Mouse (Mus musculus) stomach, embryonic 15.5 days (tissue): ENCODE results near the gene Gdpd3. TPM values are rescaled to one million over a fixed set of nuclear protein-coding genes. Genes with fewer than 3 reads are reported as not detected.
"Not testable (repeated sequence)": the region's sequence is repeated elsewhere in the genome, so short reads cannot be mapped to it uniquely, and the experiment has no call there.

Experiments
- ATAC-seq: fragments of 200-750 bp; cut with Nextera tagmentation; 2 replicates; pipeline ENCODE4 v1.8.0; 2017; ENCODE audit warnings: low read depth, moderate number of reproducible peaks, moderate TSS enrichment; ENCODE audit not compliant: insufficient read depth, low FRiP score
- H3K27ac ChIP-seq: fragments of 300-500 bp; sonication (generic); 2 replicates; pipeline ENCODE4 v1.5.1; 2015; ENCODE audit warnings: mild to moderate bottlenecking, inconsistent platforms
- H3K27me3 ChIP-seq: fragments of 300-500 bp; sonication (generic); replicated peaks from 2 replicates; pipeline ENCODE4 v1.6.1; 2015; ENCODE audit warnings: inconsistent platforms
- H3K36me3 ChIP-seq: fragments of 300-500 bp; sonication (generic); 2 replicates; pipeline ENCODE4 v1.6.1; 2015; ENCODE audit warnings: inconsistent platforms
- H3K4me1 ChIP-seq: fragments of 300-500 bp; sonication (generic); 2 replicates; pipeline ENCODE4 v1.6.1; 2015; ENCODE audit warnings: inconsistent platforms
- H3K4me2 ChIP-seq: fragments of 300-500 bp; sonication (generic); 2 replicates; pipeline ENCODE4 v1.6.1; 2015; ENCODE audit warnings: mild to moderate bottlenecking, inconsistent platforms
- H3K4me3 ChIP-seq: fragments of 300-500 bp; sonication (generic); replicated peaks from 2 replicates; pipeline ENCODE4 v1.5.1; 2015; ENCODE audit warnings: inconsistent platforms
- H3K9ac ChIP-seq: fragments of 300-500 bp; sonication (generic); 2 replicates; pipeline ENCODE4 v1.6.1; 2015; ENCODE audit warnings: inconsistent platforms
- H3K9me3 ChIP-seq: fragments of 300-500 bp; sonication (generic); 2 replicates; pipeline ENCODE4 v1.6.1; 2016; ENCODE audit warnings: inconsistent platforms
- WGBS: fragments of 180-500 bp; shearing (Covaris S2); methylation state at CpG from one replicate; pipeline ENCODE4 v1.1.7; 2015; 5-methylcytosine and 5-hydroxymethylcytosine counted together
- polyA plus RNA-seq: library from polyadenylated mRNA; unstranded; fragments of >200 nt; fragmentation: Nextera tagmentation; extraction: Ambion mirVana; gene quantifications from 2 replicates; pipeline ENCODE4 v1.2.1, GENCODE M21; 2015

The Gdpd3 gene
- polyA plus RNA-seq = 3.1 and 3.3 TPM in 2 replicates

DNA sequence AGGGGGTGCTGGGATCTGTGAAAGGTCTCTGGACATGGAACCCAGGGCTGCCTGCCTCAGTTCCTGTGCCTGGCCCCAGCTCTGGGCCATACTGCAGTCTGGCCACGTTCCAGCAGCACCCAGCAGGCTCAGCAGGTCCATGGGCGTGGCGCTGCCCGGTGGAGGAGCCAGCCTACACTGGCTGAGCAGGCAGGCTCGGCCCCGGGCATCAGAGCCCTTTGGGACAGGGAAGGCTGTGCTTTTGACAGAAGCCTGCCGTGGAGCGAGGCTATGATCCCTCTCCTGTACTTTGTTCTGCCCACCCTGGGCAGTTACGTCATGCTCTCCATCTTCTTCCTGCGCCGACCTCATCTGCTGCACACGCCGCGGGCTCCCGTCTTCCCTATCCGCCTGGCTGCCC, at the start of gene Gdpd3:
Gdpd3 (plus strand) TSS at position 134 of the 400 bp plus-strand sequence.
- WGBS = 89% methylated on average over 16 of the region's 16 CpGs
- no peak within 1 kb of the TSS for H3K4me2 ChIP-seq
- H3K27ac ChIP-seq = no peak within 1 kb of the TSS
- H3K27me3 ChIP-seq = no peaks in the 10 kb centered on the region
- H3K36me3 ChIP-seq = peaks cover 70% of the 10 kb centered on the region
- no peaks in the 10 kb centered on the region for H3K9me3 ChIP-seq
- H3K4me3 ChIP-seq = no peak within 1 kb of the TSS
- no peak within 1 kb of the TSS for H3K9ac ChIP-seq
- ATAC-seq = 0 out of 2 replicates have a peak, but pooled peaks have one; percentile 48
- H3K4me1 ChIP-seq = peaks cover 30% of the 10 kb centered on the region

DNA sequence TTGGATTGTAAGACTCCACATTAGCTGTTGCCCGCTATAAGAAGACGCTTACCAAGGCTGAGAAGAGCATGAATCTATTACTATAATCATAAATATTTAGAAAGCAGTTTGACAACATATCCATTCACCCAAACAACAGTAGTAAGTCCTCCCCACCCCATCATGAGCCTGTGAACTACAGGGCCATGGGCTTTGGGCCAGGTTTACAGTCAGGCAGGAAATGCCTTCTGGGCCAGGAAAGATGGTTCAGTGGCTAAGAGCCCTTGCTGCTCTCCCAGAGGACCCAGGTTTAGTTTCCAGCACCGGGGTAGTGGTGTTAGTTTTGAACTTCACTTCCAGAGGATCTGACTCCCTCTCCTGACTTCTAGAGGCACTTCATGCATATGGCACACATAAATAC, 48.6 kb upstream of the Gdpd3 start:
- Histone ChIP-seq H3K27me3 (no peaks in the 10 kb centered on the region), H3K4me2 (no peak overlapping the region), H3K36me3 (no peaks in the 10 kb centered on the region), H3K4me1 (no peaks in the 10 kb centered on the region), H3K4me3 (no peak overlapping the region), H3K27ac (no peak overlapping the region), H3K9ac (no peak overlapping the region), H3K9me3 (no peaks in the 10 kb centered on the region)
- 71% methylated on average over 3 of the region's 3 CpGs for WGBS
- no peak for ATAC-seq

DNA sequence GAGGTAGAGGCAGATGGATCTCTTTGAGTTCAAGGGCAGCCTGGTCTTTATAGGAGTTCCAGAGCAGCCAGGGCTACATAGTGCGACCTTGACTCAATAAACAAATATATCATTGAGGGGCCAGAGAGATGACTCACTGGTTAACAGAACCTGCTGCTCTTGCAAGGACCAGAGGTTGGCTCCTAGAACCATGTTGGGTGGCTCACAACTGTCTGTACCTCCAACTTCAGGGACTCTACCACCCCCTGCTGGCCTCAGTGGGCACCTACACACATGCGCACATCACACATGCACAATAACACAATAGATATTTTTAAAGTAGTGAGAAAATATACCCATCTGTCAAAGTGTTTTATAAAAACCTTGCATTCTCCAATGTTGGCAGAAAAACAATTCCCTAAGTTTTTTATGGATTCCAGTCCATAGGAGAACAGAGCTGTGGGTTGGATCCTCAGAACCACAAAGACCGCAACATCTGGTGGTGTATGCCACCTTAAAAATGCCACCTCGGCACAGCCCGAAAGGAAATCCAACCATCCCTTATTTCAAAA, 47.3 kb upstream of the Gdpd3 start:
- Histone ChIP-seq H3K4me3 (no peak overlapping the region), H3K9ac (no peak overlapping the region), H3K4me1 (no peaks in the 10 kb centered on the region), H3K27me3 (no peaks in the 10 kb centered on the region), H3K27ac (no peak overlapping the region), H3K9me3 (no peaks in the 10 kb centered on the region), H3K4me2 (no peak overlapping the region), H3K36me3 (no peaks in the 10 kb centered on the region)
- 90% methylated on average over 5 of the region's 5 CpGs for WGBS
- ATAC-seq = no peak

DNA sequence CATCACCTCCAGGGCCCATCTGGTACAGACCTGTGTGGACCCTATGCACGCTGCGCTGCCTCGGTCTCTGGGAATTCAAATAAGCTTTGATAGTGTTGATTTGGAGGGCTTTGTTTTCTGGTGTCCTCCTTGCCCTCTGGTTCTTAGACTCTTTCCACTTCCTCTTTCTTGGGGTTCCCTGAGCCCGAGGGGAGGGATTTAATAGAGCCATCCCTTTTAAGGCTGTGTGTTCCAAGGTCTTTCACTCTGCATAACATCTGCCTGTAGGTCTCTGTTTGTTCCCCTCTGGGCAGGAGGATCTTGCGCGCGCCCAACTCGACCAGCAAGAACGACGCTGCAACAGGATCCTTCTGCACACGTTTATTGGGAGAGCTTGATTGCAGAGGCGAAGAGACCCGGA, 44.5 kb upstream of the Gdpd3 start:
- H3K4me1 ChIP-seq = no peaks in the 10 kb centered on the region
- no peaks in the 10 kb centered on the region for H3K36me3 ChIP-seq
- no peak overlapping the region for H3K27ac ChIP-seq
- no peak for ATAC-seq
- H3K4me2 ChIP-seq = no peak overlapping the region
- no peaks in the 10 kb centered on the region for H3K27me3 ChIP-seq
- no peaks in the 10 kb centered on the region for H3K9me3 ChIP-seq
- no peak overlapping the region for H3K4me3 ChIP-seq
- 86% methylated on average over 13 of the region's 13 CpGs for WGBS
- no peak overlapping the region for H3K9ac ChIP-seq

DNA sequence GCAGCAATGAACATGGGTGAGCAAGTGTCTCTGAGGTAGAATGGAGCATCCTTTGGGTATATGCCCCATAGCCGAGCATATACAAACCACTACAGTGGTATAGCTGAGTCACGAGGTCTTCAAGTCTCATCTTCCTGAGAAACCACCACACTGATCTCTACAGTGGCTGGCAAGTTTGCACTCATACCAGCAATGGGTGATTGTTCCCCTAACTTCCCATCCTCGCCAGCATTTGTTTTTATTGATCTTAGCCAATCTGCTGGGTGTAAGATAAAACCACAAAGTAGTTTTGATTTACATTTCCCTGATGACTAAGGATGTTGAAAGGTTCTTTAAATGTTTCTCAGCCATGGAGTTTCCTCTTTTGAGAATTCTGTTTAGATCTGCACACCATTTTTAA, 41.1 kb upstream of the Gdpd3 start:
- no peaks in the 10 kb centered on the region for H3K27me3 ChIP-seq
- WGBS = 69% methylated on average over 3 of the region's 3 CpGs
- H3K4me1 ChIP-seq = no peaks in the 10 kb centered on the region
- H3K4me2 ChIP-seq = no peak overlapping the region
- no peak overlapping the region for H3K4me3 ChIP-seq
- ATAC-seq = no peak
- no peak overlapping the region for H3K27ac ChIP-seq
- no peaks in the 10 kb centered on the region for H3K9me3 ChIP-seq
- no peak overlapping the region for H3K9ac ChIP-seq
- no peaks in the 10 kb centered on the region for H3K36me3 ChIP-seq

DNA sequence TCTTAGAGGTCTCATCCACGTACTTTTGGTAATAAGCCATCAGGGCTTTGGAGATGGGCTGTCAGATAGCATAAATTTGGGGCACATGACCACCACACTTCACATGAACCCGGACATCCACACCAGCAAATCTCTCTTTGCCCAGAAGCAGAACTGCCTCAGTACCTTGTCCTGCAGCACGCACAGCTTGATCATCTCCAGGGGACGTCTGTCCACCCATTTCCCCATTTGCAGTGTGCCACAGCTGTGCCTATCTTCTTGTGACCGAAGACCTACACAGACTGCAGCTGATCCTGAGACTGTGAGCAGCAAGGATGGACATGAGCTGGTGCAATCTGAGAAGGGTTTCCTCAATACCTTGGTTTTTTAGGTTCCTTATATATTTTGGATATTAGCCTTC, 40.5 kb upstream of the Gdpd3 start:
- H3K36me3 ChIP-seq = no peaks in the 10 kb centered on the region
- no peaks in the 10 kb centered on the region for H3K9me3 ChIP-seq
- WGBS = 78% methylated on average over 5 of the region's 5 CpGs
- no peak overlapping the region for H3K27ac ChIP-seq
- no peak for ATAC-seq
- no peaks in the 10 kb centered on the region for H3K4me1 ChIP-seq
- no peak overlapping the region for H3K4me3 ChIP-seq
- H3K9ac ChIP-seq = no peak overlapping the region
- no peak overlapping the region for H3K4me2 ChIP-seq
- H3K27me3 ChIP-seq = no peaks in the 10 kb centered on the region

DNA sequence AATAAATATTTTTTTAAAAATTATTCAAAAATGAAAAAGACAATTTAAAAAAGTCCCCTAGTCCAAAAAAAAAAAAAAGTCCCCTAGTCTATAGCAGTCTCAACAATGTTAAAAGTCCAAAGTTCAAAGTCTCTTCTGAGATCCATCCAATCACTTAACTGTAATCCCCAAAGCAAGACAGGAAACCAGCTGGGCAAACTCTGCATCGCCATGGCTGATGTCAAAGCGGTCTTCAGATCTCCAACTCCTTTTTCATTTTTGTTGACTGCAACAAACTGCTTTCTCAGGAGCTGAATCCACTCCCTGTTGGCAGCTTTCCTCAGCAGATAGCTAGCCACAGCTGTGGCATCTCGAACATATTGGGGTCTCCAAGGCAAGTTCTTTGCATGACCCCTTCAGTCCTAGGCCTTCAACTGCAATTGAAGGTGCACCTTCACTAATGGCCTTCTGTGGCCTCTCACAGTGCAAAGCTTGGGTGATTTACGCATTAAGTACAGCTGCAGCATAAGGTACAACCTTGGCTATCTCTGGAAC, 35.8 kb upstream of the Gdpd3 start:
- not testable (repeated sequence) for ATAC-seq, H3K36me3 ChIP-seq, H3K9ac ChIP-seq, H3K4me1 ChIP-seq, H3K27ac ChIP-seq, H3K4me3 ChIP-seq, H3K4me2 ChIP-seq, H3K27me3 ChIP-seq, H3K9me3 ChIP-seq
- 69% methylated on average over 4 of the region's 4 CpGs for WGBS

DNA sequence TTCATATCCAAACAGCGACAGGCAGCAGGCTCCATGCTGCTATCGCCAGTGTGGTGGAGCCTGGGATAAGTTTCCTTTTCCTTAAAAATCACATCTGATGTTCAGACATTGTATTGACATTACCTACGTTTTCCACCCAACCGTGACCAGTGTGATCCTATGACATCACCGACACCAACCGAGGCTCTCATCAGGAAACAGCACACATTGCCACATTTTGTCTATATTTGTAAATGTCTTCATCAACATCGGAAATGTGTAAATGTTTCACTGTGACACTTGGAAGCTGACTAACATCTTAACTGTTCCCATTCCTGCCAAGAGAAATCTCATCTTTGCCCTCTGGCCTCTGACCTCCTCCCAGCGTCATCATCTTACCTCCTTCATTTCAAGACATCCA, 30.0 kb upstream of the Gdpd3 start:
- no peak for ATAC-seq
- no peaks in the 10 kb centered on the region for H3K4me1 ChIP-seq
- no peak overlapping the region for H3K4me2 ChIP-seq
- H3K27ac ChIP-seq = no peak overlapping the region
- H3K36me3 ChIP-seq = no peaks in the 10 kb centered on the region
- no peak overlapping the region for H3K9ac ChIP-seq
- H3K27me3 ChIP-seq = no peaks in the 10 kb centered on the region
- H3K9me3 ChIP-seq = no peaks in the 10 kb centered on the region
- H3K4me3 ChIP-seq = no peak overlapping the region
- WGBS = 74% methylated on average over 8 of the region's 8 CpGs

DNA sequence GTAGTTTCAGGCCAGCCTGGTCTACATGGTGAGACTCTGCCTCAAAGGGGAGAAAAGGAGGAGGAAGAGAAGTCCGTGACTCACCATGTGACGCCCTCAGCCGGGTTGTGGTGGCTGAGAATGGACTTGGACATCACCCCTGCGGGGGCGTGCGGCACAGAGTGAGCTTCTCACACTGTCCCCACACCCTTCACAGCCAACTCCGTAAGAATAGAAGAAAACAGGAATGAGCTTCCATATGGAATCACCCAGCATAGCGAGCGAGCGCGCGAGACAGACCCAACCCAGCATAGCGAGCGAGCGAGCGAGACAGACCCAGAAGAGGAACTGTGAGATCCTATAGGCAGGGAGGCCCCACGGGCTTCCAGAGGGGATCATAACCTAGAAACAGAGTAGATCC, 26.6 kb upstream of the Gdpd3 start:
- Histone ChIP-seq H3K27ac (no peak overlapping the region), H3K4me1 (no peaks in the 10 kb centered on the region), H3K9ac (no peak overlapping the region), H3K27me3 (no peaks in the 10 kb centered on the region), H3K9me3 (no peaks in the 10 kb centered on the region), H3K4me3 (no peak overlapping the region), H3K4me2 (no peak overlapping the region), H3K36me3 (no peaks in the 10 kb centered on the region)
- 86% methylated on average over 17 of the region's 17 CpGs for WGBS
- ATAC-seq = no peak

DNA sequence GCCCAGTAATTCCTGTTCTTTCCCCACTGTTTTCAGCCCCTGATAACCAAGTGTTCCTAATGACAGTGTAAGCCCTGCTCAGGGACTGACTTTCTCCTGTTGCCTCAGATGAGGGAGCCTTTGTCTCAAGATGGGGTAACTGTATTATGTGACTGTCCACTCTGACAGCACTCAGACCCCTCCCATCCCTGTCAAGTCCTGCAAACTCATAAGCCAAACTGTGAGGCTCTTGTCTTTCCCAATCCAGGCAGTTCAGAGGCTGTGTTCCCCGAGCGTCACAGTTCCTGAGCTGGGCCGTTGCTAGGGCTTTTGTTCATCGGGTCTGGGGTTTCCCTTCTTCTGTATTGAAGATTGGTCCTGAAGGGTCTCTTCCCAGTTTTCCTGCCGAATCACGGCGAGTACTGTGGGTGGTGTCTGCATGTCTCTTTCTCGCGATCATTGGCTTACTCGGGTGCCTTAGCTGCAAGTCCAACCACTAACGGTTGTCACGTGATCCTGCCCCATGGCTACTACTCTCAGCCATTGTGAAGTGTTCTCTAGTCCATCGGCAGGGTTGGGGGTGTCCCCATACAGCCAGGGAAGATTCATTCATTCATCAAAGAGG, 25.9 kb upstream of the Gdpd3 start:
- Histone ChIP-seq H3K9me3 (no peaks in the 10 kb centered on the region), H3K9ac (no peak overlapping the region), H3K4me2 (no peak overlapping the region), H3K4me1 (no peaks in the 10 kb centered on the region), H3K4me3 (no peak overlapping the region), H3K27me3 (no peaks in the 10 kb centered on the region), H3K36me3 (no peaks in the 10 kb centered on the region), H3K27ac (no peak overlapping the region)
- 77% methylated on average over 13 of the region's 13 CpGs for WGBS
- no peak for ATAC-seq

DNA sequence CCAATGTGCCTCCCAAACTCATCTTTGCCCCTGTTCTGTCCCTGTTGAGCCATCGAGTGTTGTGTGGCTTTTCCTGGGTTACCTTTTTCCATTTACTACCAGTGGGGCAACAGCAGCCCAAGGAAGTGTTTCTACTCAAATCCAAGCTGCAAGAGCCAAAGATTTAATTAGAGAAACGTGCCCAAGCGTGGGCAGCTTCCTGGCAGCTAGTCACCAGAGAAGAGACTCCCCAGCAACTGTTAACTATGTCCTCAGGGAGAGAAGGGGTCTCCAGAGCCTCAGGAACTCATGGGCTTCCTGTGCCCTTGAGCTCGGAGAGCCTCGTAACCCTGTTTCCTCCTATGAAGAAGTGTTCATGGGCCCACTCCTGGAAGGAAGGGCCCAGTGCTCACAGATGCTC, 25.2 kb upstream of the Gdpd3 start:
- Histone ChIP-seq H3K4me2 (no peak overlapping the region), H3K4me3 (no peak overlapping the region), H3K4me1 (no peaks in the 10 kb centered on the region), H3K27me3 (no peaks in the 10 kb centered on the region), H3K27ac (no peak overlapping the region), H3K9ac (no peak overlapping the region), H3K36me3 (no peaks in the 10 kb centered on the region), H3K9me3 (no peaks in the 10 kb centered on the region)
- 69% methylated on average over 5 of the region's 5 CpGs for WGBS
- ATAC-seq = no peak

DNA sequence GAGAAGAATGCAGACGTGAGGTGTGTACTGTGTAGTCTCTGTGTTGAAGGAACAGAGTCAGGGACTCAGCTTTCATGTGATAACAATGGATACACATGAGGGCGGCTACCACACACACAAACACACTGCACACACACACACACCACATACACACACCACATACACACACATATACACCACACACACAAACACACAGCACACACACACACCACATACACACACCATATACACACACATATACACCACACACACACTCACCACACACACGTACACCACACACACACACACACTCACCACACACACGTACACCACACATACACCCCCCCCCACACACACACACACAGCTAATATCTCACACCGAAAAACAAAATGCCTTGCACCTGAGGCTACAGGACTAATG, 24.7 kb upstream of the Gdpd3 start:
- Histone ChIP-seq H3K4me1 (no peaks in the 10 kb centered on the region), H3K27me3 (no peaks in the 10 kb centered on the region), H3K4me3 (no peak overlapping the region), H3K9ac (no peak overlapping the region), H3K27ac (no peak overlapping the region), H3K4me2 (no peak overlapping the region), H3K36me3 (no peaks in the 10 kb centered on the region), H3K9me3 (no peaks in the 10 kb centered on the region)
- no peak for ATAC-seq
- 82% methylated on average over 5 of the region's 5 CpGs for WGBS
